Mouse (Mus musculus): Measurements from ENCODE around the gene Mmd2.

- no peak for TF ChIP-seq GATA1 (IDR thresholded peaks at IDR 0.05; ENCODE audit: borderline replicate concordance, low read length)
- no peak for TF ChIP-seq FLI1 (IDR thresholded peaks at IDR 0.05; ENCODE audit: low read length)
Observed at GRCm38 (mm10) chr5:142650390-142650789, 41.8 kb upstream of the Mmd2 start.

Measured in megakaryocyte, embryonic 14.5 days (primary cell).